ENCODE assay signal across 8 mouse cellular contexts in genomic region chr6:114347831-114348754, GRCm38 (mm10). TPM values are rescaled to one million over a fixed set of nuclear protein-coding genes. Genes with fewer than 3 reads are reported as not detected.
A peak's percentile ranks its signal among the peaks of the same experiment; 100 is the strongest.
DNase-seq lines count a peak whose midpoint lies in the region; ATAC-seq and TF ChIP-seq lines count a peak whose summit lies in the region.

No protein-coding gene starts in this region.

- no peak overlapping the region for H3K4me2 ChIP-seq in heart, embryonic 11.5 days
- H3K4me2 ChIP-seq in neural tube, embryonic 11.5 days (ENCODE audit: low read depth) = no peak overlapping the region

- ATAC-seq in heart, embryonic 11.5 days (replicated peaks; ENCODE audit: insufficient number of reproducible peaks, low FRiP score, low TSS enrichment) = 0 out of 2 replicates have a peak, but pooled peaks have one; percentile 3
- ATAC-seq in neural tube, embryonic 11.5 days (ENCODE audit: insufficient read depth, low FRiP score, low TSS enrichment) = no peak

- H3K27ac ChIP-seq in heart, embryonic 11.5 days (ENCODE audit: low read depth, low read length) = no peak overlapping the region
- no peak overlapping the region for H3K27ac ChIP-seq in embryonic facial prominence, embryonic 10.5 days (replicated peaks)
- peak overlapping the region; percentile 18; the same call in 1 of the 2 replicates for H3K27ac ChIP-seq in layer of hippocampus, adult 2 months
- H3K27ac ChIP-seq in neural tube, embryonic 11.5 days (ENCODE audit: low read depth, low read length) = no peak overlapping the region

- peaks cover 7% of the 10 kb centered on the region; the same call in 1 of the 2 replicates for H3K27me3 ChIP-seq in heart, embryonic 11.5 days (ENCODE audit: control insufficient read depth, insufficient read depth, low read length)
- peaks cover 25% of the 10 kb centered on the region; the same call in 1 of the 2 replicates for H3K27me3 ChIP-seq in embryonic facial prominence, embryonic 10.5 days (replicated peaks; ENCODE audit: low read depth, poor library complexity, severe bottlenecking)
- no peaks in the 10 kb centered on the region for H3K27me3 ChIP-seq in neural tube, embryonic 11.5 days (ENCODE audit: control insufficient read depth, insufficient read depth, low read length)

- 49% methylated on average over 13 of the region's 13 CpGs for WGBS in heart, embryonic 11.5 days (ENCODE audit: insufficient replicate concordance)
- WGBS in embryonic facial prominence, embryonic 10.5 days = 48% methylated on average over 13 of the region's 13 CpGs
- WGBS in neural tube, embryonic 11.5 days = 50% methylated on average over 13 of the region's 13 CpGs

- no peak overlapping the region for H3K4me3 ChIP-seq in heart, embryonic 11.5 days (ENCODE audit: low read depth, low read length)
- H3K4me3 ChIP-seq in embryonic facial prominence, embryonic 10.5 days = no peak overlapping the region
- peak overlapping the region; percentile 15; the same call in 1 of the 2 replicates for H3K4me3 ChIP-seq in layer of hippocampus, adult 2 months
- no peak overlapping the region for H3K4me3 ChIP-seq in neural tube, embryonic 11.5 days (ENCODE audit: low read depth, low read length)

- H3K9me3 ChIP-seq in heart, embryonic 11.5 days (replicated peaks; ENCODE audit: control insufficient read depth, low read length) = no peaks in the 10 kb centered on the region
- no peaks in the 10 kb centered on the region for H3K9me3 ChIP-seq in embryonic facial prominence, embryonic 10.5 days
- no peaks in the 10 kb centered on the region for H3K9me3 ChIP-seq in neural tube, embryonic 11.5 days (ENCODE audit: control insufficient read depth, low read length)

- no peak for DNase-seq in heart, adult 11 months
- peak; percentile 41 for DNase-seq in embryonic facial prominence, embryonic 10.5 days (ENCODE audit: low spot score)
- DNase-seq in layer of hippocampus, adult 2 months (ENCODE audit: low spot score in 2 of 2) = peak; percentile 52 to 69
- DNase-seq in neural tube, embryonic 11.5 days (ENCODE audit: low spot score) = peak; percentile 47
- DNase-seq in thymus, postnatal 10 days (ENCODE audit: low spot score in 2 of 2) = no peak
- DNase-seq in T-cell, adult 2 months (ENCODE audit: low spot score) = no peak
- no peak for DNase-seq in gastrocnemius, postnatal 25 days

- 0 out of 2 replicates have a peak, but pooled peaks have one; percentile 10 for TF ChIP-seq CTCF in layer of hippocampus, adult 2 months (conservative IDR thresholded peaks at IDR 0.05)

- no peaks in the 10 kb centered on the region for H3K4me1 ChIP-seq in heart, embryonic 11.5 days (ENCODE audit: control insufficient read depth, insufficient read depth, low read length)
- peaks cover 14% of the 10 kb centered on the region for H3K4me1 ChIP-seq in embryonic facial prominence, embryonic 10.5 days
- H3K4me1 ChIP-seq in neural tube, embryonic 11.5 days (ENCODE audit: control insufficient read depth, insufficient read depth, low read length) = peaks cover 6% of the 10 kb centered on the region; the same call in 1 of the 2 replicates

- no peak overlapping the region for H3K9ac ChIP-seq in heart, embryonic 11.5 days (ENCODE audit: low read depth, low read length)
- no peak overlapping the region for H3K9ac ChIP-seq in neural tube, embryonic 11.5 days (ENCODE audit: low read length)

- H3K36me3 ChIP-seq in heart, embryonic 11.5 days (ENCODE audit: control insufficient read depth, insufficient read depth, low read length) = no peaks in the 10 kb centered on the region
- H3K36me3 ChIP-seq in embryonic facial prominence, embryonic 10.5 days (replicated peaks) = no peaks in the 10 kb centered on the region
- no peaks in the 10 kb centered on the region for H3K36me3 ChIP-seq in neural tube, embryonic 11.5 days (ENCODE audit: control insufficient read depth, insufficient read depth, low read length)

RNA-seq across cellular contexts. Expression of gene Hrh1, which starts 49.6 kb away (rescaled TPM):
- not detected in 2 replicates for polyA plus RNA-seq in heart, embryonic 11.5 days (2014; fragmentation: Nextera tagmentation; extraction: Ambion mirVana)
- polyA plus RNA-seq in embryonic facial prominence, embryonic 10.5 days (2016; fragmentation: Nextera tagmentation; extraction: Ambion mirVana) = 0.15 and 0.30 TPM in 2 replicates
- 1 to 10 TPM; 4.2 to 5.3 TPM for total RNA-seq in layer of hippocampus, adult 2 months (2021)
- 0.16 and 0.32 TPM in 2 replicates for polyA plus RNA-seq in neural tube, embryonic 11.5 days (2014; fragmentation: Nextera tagmentation; extraction: Ambion mirVana)
- under 1 TPM; 0.13 to 0.64 TPM for total RNA-seq in gastrocnemius, postnatal 25 days (2021)

Comparison
In these comparisons a context has a peak if more than half of its experiments do, and no peak if none do; other contexts are left out.
1. DNase-seq: peak in embryonic facial prominence, embryonic 10.5 days (single experiment), layer of hippocampus, adult 2 months (2 of 2) and neural tube, embryonic 11.5 days (single experiment); none in heart, adult 11 months (single experiment), thymus, postnatal 10 days (0 of 2), T-cell, adult 2 months (single experiment) and gastrocnemius, postnatal 25 days (single experiment).